Mouse (Mus musculus): ENCODE data around the gene Pnpla2.
"Not testable (repeated sequence)": the region's sequence is repeated elsewhere in the genome, so short reads cannot be mapped to it uniquely, and the experiment has no call there.

The Pnpla2 gene

DNA sequence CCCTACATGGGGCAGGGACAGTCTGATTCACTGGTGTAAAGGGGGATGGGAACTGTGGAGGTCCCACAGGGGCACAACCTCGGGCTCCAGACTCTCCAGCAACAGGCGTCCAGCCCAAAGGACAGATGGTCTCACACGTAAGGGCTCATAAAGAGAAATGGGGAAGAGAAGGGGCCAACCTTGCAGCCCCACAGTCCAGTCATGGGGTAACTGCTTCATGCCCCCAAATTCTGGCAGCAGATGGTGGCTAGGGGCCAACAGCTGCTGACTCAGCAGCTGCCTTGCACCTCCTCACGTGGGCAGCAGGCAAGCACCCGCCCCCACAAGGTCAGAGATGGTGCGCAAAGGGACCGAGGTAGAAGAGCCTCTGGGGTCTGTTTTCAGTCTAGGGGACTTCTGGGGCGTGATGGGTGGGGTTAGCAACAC is 22.8 kb upstream of the Pnpla2 start:
- DNase-seq, result no peak

DNA sequence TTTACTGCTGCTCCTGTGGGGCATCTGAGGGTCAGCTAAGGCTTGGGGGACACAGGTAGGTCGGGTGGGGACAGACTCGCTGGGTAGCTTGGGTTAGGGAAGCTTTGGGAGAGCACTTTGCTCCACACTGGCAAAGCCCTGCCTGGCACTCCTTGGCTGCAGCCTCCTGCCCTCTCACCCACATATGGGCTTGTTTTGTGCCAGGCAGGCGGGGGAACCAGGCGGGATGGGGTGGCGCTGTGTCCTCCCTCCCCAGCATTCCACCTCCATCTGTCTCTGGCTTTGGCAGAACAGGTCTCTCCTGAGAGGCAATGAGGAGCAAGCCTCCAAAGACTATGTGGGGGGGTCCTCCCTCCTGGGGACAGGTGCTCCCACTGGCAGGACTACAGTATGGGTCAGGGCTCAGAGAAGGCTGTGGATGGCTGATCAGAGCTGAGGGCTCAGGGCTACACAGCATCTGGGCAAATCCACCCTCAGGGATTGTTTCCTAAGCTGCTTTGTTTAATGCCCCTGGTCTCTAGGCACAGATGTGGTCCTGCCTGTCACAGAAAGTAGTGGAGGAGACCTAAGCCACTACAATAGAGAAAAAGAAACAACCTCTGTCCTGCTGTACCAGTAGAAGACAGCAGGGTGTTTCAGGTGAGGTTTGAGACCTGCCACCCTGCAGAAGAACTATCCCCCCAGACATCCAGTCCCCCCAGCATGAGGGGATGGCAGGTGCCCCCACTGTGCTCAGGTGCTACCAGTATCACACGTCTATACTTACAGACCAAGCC is 22.1 kb upstream of the Pnpla2 start:
- DNase-seq, result peak; percentile 5

DNA sequence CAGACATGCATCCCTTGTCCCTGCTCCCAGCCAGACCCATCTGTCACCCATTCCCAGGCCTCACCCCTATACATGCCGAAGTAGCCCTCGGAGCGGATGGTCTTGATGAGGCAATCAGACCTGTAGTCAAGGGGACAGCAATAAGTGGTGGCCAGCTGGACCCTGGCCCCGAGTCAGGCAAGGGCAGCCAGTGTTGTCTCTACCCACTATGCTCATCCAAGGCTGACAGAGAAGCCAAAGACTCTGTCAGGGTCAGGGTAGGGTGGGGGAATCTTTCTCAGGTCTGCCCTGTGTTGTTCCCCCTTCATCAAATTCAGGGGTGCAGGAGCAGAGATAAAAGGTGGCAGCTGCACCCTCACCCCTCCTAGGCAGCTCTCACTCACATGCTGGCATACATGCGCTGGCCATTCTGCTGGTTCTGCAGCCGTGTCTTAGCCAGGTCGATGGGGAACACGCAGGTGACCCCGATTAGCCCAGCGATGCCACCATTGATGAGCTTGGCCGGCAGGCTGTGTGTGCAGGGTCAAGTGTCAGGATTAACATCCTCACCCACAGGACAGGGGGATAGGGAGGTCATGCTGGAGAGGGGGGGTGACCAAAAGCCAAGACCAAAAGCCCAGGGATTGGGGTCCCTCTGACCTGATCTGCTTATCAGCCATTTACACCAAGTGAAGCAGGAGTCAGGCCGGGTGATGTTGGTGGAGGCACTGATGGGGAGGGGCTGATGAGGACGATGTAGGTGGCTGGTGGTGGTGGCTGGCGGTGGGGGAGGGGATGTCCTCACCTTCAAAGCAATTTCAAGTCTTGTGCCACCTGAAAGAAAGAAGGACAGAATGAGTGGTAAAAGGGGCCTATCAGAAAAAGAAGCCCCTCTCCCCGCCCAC is 21.2 kb upstream of the Pnpla2 start:
- peak; percentile 5 for DNase-seq

DNA sequence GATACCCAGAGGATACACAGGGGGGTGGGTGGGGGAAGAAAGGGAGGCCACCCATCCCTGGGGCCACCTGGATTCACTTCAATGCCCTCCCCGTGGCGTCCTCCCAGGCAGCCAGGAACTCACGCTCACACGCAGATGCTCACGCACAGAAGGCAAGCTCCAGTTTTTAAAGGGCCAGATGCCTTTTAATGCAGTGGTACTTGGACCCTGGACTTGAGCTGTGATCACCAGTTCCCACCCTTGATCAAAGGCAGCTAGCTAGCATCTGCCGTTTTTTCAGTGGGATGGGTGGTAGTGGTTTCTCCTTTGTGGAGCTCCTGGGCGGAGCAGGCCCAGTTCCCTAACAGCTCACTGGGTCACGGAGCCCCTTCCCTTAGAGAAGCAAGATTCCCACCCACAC is 20.5 kb upstream of the Pnpla2 start:
- DNase-seq, result peak; percentile 48

DNA sequence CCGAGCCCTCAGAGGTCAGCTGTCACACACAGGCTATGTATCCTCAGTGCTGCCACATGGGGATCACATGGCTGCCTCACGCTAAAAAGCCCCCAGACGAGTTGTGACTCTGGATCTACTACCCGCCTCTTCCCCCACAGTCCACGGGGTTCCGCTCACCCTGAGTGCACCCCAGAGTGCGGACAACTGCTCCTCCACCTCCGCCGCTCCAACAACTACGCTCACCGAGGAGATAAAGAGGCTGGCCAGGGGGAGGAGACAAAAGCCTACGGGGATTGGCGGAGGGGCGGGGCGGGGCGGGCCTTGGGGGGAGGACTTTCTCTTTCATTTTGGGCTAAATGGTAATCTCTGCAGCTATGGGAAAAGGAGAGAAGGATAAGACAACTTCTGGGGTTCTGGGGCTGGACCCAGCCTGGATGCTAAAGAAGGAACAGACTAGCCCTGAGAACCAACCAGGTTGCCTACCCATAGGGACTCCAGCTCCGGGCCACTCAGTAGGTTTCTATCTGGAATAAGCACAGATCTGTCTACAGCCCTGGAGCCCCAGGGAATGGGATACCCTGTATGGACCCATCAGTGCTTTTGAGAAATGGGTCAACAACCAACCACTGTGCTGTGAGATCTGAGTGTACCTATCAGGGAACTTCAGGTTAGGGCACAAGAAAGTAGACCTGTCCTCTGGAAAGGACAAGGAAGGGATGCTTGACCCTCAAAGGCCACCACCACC is 19.7 kb upstream of the Pnpla2 start:
- DNase-seq, result peak; percentile 77

DNA sequence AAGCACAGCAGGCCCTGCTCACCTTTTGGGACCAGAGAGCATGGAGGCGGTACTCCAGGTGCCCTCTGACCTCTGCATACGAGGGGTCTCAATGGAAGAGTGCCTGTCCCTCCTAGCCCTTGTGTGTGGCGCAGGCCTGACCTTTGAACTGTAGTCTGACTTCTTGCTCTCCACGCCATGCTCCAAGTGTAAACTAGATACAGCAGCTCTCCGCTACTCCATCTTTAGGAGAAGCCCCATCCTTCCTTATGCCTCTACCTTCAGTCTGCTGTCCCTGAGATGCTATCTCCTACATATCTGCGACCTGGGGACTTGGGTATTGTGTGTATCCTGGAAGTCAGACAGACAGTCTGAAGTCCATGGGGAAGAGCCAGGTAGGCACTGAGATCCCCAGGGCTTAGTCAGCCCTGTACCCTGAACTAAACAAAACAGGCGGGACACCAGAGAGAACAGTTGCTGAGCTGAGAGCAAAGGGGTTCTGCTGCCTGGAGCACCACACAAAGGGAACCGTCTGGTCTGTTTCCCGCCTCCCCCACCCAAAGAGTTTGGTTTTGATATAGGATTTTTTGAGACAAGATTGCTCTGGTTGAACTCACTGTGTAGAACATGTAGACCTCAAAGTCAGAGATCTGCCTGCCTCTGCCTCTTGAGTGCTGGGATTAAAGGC is 19.0 kb upstream of the Pnpla2 start:
- peak; percentile 9 for DNase-seq

DNA sequence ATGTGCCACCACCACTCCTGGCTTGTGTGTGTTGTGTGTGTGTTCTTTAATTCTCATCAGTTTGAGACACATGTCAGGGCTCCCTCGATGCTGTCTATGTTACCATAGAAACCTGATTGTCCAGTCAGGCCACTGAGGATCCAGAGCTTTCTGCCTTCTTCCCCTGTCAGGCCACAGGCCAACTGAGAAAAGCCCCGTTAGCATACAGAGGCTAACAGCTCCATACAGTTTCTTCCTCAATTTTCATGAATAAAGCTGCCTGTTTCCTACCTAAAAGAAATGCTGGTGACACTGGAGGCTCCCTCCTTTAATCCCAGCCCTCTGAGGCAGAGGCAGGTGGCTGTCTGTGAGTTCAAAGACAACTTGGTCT is 18.5 kb upstream of the Pnpla2 start:
- DNase-seq, result no peak

DNA sequence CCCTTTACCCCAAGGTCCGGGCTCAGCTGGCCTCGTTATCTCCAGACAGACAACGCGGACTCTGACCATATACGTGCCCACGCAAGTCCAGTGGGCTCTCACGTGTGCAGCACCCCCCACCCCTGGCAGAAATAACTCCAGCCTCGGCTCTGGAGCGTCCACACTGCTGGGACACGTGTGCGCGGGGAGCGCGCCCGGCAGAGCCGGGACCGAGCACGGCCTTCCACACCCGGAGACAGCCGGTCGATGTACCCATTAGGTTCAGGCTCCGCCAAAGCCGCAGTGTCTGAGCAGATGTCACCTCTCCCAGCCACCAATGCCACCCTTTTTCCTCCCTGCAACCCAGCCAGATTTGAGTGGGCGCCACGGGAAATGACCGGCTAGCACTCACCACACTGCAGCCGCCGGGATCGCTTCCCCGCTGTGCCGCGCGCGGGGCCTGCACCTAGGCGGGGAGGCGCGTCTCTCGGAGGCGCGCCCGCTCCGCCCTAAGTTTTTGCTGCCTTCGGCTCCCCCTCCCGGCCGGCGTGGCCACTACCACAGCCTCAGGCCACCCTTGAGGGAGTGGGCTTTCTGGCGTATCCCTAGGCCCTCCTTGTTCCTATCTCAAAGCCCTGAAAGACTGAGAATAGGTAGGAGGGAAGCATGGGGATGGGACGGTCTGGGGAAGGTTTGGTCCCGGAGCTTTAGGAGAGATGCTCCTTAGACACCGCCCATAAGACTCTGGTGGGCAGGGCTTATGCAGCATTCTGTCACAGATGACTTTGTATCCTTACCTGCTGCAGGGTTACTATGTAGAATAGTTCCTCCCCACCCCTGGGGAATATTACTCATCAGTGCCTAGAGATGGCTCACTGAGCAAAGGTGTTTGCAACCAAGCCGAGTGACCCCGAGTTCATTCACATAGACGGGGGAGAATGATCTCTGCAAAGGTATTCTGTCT is 17.5 kb upstream of the Pnpla2 start, which contains the start of gene Slc25a22:
Gene Slc25a22, minus strand, starts transcription at position 715 of the 943 bp plus-strand sequence.
- peak; percentile 89 for DNase-seq

DNA sequence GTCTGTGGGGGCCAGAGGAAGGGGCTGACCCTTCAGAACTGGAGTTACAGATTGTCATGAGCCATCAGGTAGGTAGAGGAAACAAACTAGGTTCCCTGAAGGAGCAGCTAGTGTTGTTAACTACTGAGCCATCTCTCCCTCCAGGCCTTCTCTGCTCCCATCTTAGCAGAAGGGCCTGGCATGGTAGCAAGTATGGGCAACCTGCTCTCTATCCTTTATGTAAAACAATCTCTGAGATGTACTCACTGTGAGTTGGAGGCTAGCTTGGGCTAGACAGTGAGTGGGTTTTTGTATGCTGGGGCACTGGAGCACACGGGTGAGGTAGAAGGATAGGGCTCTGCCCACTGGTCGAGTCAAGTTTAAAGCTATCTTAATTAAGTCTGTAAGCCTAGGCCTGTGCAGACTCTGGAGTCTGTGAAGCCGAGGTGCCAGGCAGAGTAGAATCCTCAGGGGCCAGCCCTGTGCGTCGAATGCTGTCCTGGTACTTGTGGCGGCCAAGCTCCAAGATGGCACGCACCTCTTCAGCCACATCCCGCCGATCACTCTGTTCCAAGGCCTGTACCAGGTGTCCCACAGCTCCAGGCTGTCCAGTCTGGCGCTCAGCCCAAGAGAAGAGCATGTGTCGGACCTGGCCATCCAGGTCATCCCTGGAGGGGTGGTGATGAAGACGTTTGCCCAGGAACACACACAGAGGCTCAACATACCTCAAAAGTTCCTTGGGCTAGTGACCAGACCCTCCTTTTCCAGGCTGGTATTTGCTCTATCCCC is 16.6 kb upstream of the Pnpla2 start:
- no peak for DNase-seq

DNA sequence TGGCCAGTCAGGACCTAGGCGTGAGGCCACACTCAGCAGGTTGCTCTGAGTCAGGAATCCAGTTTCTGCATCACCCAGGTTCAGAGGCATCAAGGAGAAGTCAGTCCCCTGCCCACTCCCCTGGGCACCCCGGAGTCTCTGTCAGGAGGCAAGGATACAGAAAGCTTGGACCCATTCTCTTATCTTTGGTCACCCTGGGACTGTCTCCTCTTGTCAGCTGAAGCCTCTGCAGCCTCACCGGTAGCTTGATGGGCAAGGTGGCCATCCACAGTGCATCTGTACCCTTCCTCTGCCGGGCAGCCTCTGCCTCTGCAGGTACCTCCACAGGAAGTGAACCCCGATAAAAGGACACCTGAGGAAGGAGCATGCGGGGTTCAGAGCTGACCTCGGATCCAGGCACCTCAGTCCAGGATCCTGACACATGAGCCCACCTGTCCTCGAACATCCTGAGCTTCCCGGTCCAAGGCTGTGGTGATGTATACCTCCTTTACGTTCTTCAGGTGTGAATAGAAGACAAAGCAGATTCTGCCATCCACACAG is 15.8 kb upstream of the Pnpla2 start:
- no peak for DNase-seq

DNA sequence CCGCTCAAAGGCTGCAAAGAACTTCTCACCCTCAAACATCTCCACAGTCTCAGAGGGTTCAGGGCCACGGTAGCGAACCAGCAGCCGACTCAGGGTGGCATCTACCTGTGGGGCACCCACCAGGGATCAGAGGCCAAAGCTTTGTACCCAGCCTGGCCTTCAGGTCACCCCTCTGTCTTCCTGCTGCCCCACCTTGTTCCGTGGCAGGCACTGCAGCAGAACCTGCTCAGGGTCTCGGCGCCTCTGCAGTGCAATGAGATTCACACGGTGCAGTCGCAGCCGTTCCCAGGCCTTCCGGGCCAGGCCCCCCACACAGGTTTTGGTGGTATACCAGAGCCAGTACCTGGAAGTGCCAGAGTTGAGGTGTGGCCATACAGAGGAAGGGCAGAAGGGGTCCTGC is 15.2 kb upstream of the Pnpla2 start:
- DNase-seq, result no peak

DNA sequence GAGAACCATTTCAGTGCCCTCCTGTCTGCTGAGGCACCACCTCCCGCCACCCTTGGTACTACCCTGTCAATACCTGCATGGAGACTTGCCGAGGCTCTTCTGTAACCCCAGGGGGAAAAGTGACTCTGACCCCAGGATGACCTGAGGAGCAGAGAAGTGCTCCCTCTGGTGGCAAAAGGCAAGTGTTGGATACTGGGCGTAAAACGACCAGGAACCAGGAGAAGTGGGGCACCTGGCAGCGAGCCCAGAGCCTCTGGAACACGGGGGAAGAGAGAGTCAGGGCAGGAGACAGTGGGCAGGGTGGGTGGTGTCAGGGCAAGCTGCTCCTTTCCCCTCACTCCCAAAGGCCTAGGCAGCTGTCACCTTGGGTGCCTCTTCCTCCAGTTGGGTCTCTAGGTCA is 14.4 kb upstream of the Pnpla2 start:
- peak; percentile 57 for DNase-seq

DNA sequence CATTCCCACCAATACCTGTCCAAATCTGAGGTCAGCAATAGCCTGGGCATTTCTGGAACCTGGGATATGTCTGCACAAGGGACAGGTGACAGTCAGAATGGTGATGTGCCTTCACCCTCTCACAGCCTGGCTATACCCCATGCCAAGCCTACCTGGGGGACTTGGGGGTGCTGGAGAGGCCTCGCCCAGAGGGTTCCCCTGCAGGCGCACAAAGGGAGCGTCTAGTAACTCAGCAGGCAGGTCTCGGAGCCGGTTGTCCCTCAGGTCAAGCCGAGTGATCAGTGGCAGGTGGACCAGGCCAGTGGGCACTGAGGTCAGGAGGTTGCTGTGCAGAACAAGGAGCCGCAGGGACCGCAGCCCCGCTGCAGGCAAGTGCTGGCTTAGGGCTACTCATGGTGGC is 13.5 kb upstream of the Pnpla2 start:
- no peak for DNase-seq

DNA sequence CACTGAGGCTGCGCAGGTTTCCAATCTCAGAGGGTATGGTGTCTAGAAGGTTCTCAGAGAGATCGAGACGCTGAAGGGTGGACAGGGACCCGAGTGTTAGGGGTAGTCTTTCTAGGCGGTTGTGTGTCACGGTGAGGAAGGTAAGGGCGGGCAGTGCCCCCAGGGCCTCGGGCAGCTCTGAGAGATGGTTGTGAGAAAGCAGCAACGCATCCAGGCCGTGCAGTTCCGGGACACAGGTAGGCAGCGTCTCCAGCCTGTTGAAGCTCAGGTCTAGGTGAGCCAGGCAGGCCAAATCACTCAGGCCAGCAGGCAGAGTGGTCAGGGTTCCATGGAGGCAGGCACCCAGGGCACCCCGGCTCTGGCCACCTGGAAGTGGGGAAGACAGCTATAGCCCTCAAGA is 12.8 kb upstream of the Pnpla2 start:
- no peak for DNase-seq

DNA sequence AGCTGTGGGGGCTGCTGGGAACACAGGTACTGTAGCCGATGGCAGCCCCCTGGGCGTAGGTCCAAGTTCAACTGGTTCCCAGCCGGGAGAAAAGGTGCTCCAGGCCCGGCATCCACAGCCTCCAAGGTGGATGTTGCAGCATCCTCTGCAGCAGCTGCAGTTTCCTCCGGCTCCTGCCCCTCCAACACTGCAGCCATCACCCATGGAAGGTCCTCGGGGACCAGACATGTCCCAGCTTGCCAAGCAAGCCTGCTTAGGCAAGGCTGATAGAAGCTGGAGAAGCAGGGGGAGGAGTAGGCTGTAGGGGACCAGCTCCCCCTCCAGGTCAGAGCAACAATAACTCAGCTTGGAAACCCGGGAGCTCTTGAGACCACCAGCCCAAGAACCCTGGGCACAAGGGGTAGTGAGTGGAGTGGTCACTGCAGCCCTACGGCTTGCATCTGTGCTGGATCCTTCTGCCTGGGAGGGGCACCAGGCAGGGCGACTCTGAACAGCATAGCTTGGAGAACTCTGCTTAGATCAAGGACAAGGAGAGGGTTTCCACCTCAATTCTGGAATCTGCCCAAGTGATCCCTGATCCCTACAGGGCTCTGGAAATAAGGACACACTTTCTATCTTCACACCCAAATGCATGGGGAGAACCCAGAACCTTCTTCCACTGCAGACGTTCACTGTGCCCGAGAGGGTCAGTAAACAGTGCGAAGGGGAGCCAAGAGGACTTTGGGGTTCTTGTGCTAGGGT is 11.7 kb upstream of the Pnpla2 start:
- DNase-seq, result peak; percentile 58

DNA sequence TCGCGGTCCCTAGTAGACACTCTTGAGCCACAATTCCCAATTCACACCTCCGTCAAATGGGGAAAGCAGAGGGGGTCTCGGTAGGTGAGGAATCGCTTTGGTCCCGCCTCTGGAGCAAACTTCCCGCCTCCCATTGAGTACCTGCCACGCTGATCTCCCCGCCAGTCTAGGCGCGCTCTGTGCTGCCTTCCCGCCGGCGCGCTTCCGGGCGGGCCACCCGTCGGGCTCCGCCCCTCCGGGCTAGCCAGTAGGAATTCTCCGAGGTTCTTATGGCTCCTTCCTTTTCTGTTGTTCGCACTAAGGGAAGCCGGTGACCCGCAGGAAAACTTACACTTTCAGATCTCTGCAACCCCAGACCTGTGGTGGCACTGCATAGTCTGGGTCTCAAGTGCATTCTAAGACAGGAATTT is 11.2 kb upstream of the Pnpla2 start, which contains the start of gene Pidd1:
Gene Pidd1, minus strand, starts transcription at position 198 of the 410 bp plus-strand sequence.
- peak; percentile 71 for DNase-seq

DNA sequence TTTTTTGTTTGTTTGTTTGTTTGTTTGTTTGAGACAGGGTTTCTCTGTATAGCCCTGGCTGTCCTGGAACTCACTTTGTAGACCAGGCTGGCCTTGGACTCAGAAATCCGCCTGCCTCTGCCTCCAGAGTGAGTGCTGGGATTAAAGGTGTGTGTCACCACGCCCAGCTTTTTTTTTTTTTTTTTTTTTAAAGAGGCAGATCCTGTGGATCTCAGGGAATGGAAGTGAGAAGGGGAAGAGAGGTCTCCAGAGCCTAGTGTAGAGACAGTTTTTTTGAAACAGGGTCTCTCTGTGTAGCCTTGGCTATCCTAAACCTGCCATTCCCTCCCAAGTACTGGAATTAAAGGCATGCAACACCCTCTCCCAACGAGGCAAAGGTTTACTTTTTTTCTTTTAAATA is 8.6 kb upstream of the Pnpla2 start:
- not testable (repeated sequence) for DNase-seq

DNA sequence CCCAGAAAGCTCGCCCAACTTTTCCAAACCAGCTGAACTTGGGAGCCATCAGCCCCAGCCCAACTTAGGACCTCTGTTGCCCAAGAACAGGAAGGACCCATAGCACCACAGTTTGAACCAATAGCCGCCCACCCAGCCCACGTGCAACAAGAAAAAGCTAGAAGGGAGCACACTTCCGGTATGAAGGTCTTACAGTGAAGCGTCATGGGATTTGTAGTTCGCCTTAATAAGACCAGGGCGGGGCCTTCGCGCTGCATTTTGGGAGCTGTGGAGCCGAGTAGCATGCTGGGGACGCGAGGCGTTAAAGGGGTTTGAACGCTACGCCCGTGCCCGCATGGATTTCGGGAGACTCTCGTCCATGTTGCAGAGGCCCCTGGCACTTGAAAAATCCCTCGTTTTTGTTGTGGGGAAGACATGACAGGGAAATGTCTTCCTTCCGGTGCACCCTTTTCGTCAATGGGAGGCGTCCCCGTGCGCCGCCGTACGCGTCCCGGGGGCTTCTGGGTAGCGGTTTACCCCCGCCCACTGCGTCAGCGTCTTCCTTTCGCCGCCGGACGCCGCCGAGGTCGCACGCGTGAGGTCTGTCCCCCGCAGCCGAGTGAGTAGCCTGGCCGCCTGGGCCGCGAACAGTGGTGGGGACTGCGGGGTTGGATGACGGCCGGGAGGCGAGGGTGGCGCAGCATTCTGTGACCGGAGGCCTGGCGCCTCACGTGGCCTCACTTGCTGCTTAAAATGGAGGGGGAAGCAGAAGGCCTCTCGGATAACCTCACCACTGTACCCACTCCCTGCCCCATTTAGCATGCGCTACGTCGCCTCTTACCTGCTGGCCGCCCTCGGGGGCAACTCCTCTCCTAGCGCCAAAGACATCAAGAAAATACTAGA is 7.6 kb upstream of the Pnpla2 start, which contains the start of gene Rplp2:
Gene Rplp2, plus strand, starts transcription at position 261 of the 882 bp plus-strand sequence.
- DNase-seq, result peak; percentile 94

All from thymus, postnatal 14 days (tissue).